Mouse (Mus musculus) MEL (cell line): ENCODE data around the gene Zfp771. TPM values are rescaled to one million over a fixed set of nuclear protein-coding genes. Genes with fewer than 3 reads are reported as not detected.

ENCODE experiments used
- DNase-seq: peaks from one replicate; pipeline ENCODE4 v3.0.0; 2011; ENCODE audit warnings: low read depth, low spot score
- H3K27ac ChIP-seq: 2 replicates; pipeline ENCODE4 v1.5.1; 2012; ENCODE audit warnings: low read depth, mild to moderate bottlenecking, control low read depth, low read length, moderate library complexity; ENCODE audit not compliant: control insufficient read depth
- H3K27me3 ChIP-seq, 2 experiments: fragments of 150-350 bp in 1 of 2; sonication (generic) in 1 of 2; 2 replicates each; pipeline ENCODE4 v1.6.1; 2012; ENCODE audit warnings: low read length in 2 of 2, mild to moderate bottlenecking in 2 of 2, improper control_type of control experiment in 1 of 2, moderate library complexity in 1 of 2; ENCODE audit not compliant: insufficient read depth in 2 of 2, control insufficient read depth in 1 of 2
- H3K36me3 ChIP-seq, 2 experiments: 2 replicates each; pipeline ENCODE4 v1.6.1; 2012 to 2014; ENCODE audit warnings: low read length in 2 of 2, improper control_type of control experiment in 1 of 2, inconsistent platforms in 1 of 2, mild to moderate bottlenecking in 1 of 2; ENCODE audit not compliant: insufficient read depth in 2 of 2, control insufficient read depth in 1 of 2
- H3K4me1 ChIP-seq, 2 experiments: fragments of 150-350 bp in 1 of 2; sonication (generic) in 1 of 2; 2 replicates each; pipeline ENCODE4 v1.6.1; 2012; ENCODE audit warnings: low read length in 2 of 2, improper control_type of control experiment in 1 of 2, mild to moderate bottlenecking in 1 of 2; ENCODE audit not compliant: insufficient read depth in 2 of 2, control insufficient read depth in 1 of 2
- H3K4me3 ChIP-seq, 2 experiments: fragments of 150-350 bp in 1 of 2; sonication (generic) in 1 of 2; 2 replicates each; pipeline ENCODE4 v1.5.1; 2012; ENCODE audit warnings: low read depth in 2 of 2, low read length in 2 of 2, mild to moderate bottlenecking in 2 of 2, moderate library complexity in 2 of 2, control low read depth in 1 of 2, improper control_type of control experiment in 1 of 2; ENCODE audit not compliant: control insufficient read depth in 1 of 2, insufficient read depth in 1 of 2
- H3K79me2 ChIP-seq: 2 replicates; pipeline ENCODE4 v1.6.1; 2012; ENCODE audit warnings: mild to moderate bottlenecking, low read length, moderate library complexity; ENCODE audit not compliant: control insufficient read depth, poor library complexity, insufficient read depth
- H3K9ac ChIP-seq: 2 replicates; pipeline ENCODE4 v1.6.1; 2012; ENCODE audit warnings: low read depth, mild to moderate bottlenecking, control low read depth, low read length, moderate library complexity; ENCODE audit not compliant: control insufficient read depth, poor library complexity, severe bottlenecking
- H3K9me3 ChIP-seq: fragments of 150-350 bp; sonication (generic); replicated peaks from 2 replicates; pipeline ENCODE4 v1.6.1; 2012; ENCODE audit warnings: mild to moderate bottlenecking, low read length, improper control_type of control experiment, moderate library complexity; ENCODE audit not compliant: insufficient read depth
- MAFK ChIP-seq: IDR thresholded peaks from 2 replicates; pipeline ENCODE4 v1.6.1; 2011; ENCODE audit warnings: low read depth, mild to moderate bottlenecking, low read length, improper control_type of control experiment, borderline replicate concordance
- MAZ ChIP-seq: IDR thresholded peaks from 2 replicates; pipeline ENCODE4 v1.6.1; 2012; ENCODE audit warnings: low read depth, mild to moderate bottlenecking, inconsistent platforms, low read length, improper control_type of control experiment
- RAD21 ChIP-seq: IDR thresholded peaks from 2 replicates; pipeline ENCODE4 v1.6.1; 2011; ENCODE audit warnings: mild to moderate bottlenecking, low read depth, low read length, improper control_type of control experiment
- RCOR1 ChIP-seq: IDR thresholded peaks from 2 replicates; pipeline ENCODE4 v1.6.1; 2012; ENCODE audit warnings: low read depth, mild to moderate bottlenecking, inconsistent platforms, low read length, improper control_type of control experiment
- TBP ChIP-seq: IDR thresholded peaks from 2 replicates; pipeline ENCODE4 v1.8.0; 2011; ENCODE audit warnings: low read depth, low read length, improper control_type of control experiment
- USF1 ChIP-seq: IDR thresholded peaks from 2 replicates; pipeline ENCODE4 v1.6.1; 2014; ENCODE audit warnings: low read depth, mild to moderate bottlenecking, inconsistent platforms, low read length, improper control_type of control experiment, moderate library complexity
- USF2 ChIP-seq, 2 experiments: IDR thresholded peaks; 2 replicates each; pipeline ENCODE4 v1.6.1; 2011 to 2012; ENCODE audit warnings: improper control_type of control experiment in 2 of 2, low read length in 2 of 2, borderline replicate concordance in 1 of 2, inconsistent platforms in 1 of 2, low read depth in 1 of 2, mild to moderate bottlenecking in 1 of 2; ENCODE audit not compliant: insufficient read depth in 1 of 2
- ZKSCAN1 ChIP-seq: IDR thresholded peaks from 2 replicates; pipeline ENCODE4 v1.6.1; 2012; ENCODE audit warnings: low read depth, mild to moderate bottlenecking, inconsistent platforms, low read length, improper control_type of control experiment, moderate library complexity
- polyA plus RNA-seq, 2 experiments: library from polyadenylated mRNA; stranded (reverse) in 1 of 2; unstranded in 1 of 2; fragments of >175 nt in 1 of 2; fragments of >200 nt in 1 of 2; gene quantifications; 2 replicates each; pipeline versions ENCODE4 v1.2.1 to v1.2.4; 2012; ENCODE audit warnings: low replicate concordance in 2 of 2, low read depth in 1 of 2; ENCODE audit not compliant: insufficient read length in 2 of 2, insufficient read depth in 1 of 2, missing spikeins in 1 of 2
- total RNA-seq: library from RNA; depleted of rRNA; stranded (reverse); fragments of 300-350 nt; gene quantifications from 2 replicates; pipeline ENCODE4 v1.2.3, GENCODE M21; 2012; rRNA removed

Gene Zfp771
- total and polyA plus RNA-seq, 3 experiments, result 33.4 to 58.3 TPM; not detected in 1

DNA sequence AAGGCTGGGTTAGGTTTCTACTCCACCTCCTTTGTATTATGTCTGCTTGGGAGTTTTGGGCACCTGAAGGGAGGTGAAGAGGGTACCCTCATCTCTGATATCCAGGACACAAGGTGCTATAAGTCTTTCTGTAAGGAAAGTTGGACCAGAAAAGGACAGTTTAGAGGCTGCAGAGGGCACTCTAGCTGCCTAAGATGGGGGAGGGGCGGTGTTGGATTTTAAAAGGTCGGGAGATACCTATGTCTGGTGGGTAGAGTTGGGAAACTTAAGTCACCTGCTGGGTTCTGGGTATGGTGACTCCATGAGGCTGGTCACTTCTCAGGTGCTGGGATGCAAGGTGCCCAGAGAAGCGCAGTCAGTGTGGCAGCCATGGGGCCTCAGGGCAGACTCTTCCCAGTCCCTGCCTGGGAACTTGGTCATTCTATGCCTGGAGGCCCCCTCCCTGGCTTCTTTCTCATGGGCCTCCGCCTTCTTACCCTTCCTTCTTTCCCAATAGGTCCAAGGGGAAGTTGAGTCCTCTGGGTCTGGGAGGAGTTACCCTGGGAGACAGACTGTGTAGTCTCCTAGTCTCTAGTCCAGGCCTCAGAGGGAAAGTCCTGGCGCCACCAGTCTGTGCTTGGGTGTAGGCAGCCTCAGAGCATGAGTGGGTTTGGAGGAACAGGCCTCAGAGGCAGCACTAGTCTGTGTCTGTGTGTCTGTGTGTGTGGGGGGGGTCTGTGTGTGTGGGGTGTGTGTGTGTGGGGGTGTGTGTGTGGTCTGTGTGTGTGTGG lies 52.9 kb downstream of the Zfp771 start:
- peak overlapping the region; percentile 67 for H3K27ac ChIP-seq
- peaks cover 0 to 8% of the 10 kb centered on the region in 2 experiments; a peak in 3 of 4 replicates for H3K4me1 ChIP-seq
- no peaks in the 10 kb centered on the region; the same call in 1 of the 2 replicates for H3K79me2 ChIP-seq
- H3K36me3 ChIP-seq, result peaks cover 0 to 4% of the 10 kb centered on the region in 2 experiments; a peak in 1 of 4 replicates
- TF ChIP-seq MAZ (no peak), USF1 (0 out of 2 replicates have a peak, but pooled peaks have one; percentile 6)
- peak overlapping the region; percentile 52 to 62 for H3K4me3 ChIP-seq
- no peaks in the 10 kb centered on the region for H3K27me3 ChIP-seq
- H3K9me3 ChIP-seq, result no peaks in the 10 kb centered on the region
- peak overlapping the region; percentile 61; the same call in 1 of the 2 replicates for H3K9ac ChIP-seq
- no peak for DNase-seq

DNA sequence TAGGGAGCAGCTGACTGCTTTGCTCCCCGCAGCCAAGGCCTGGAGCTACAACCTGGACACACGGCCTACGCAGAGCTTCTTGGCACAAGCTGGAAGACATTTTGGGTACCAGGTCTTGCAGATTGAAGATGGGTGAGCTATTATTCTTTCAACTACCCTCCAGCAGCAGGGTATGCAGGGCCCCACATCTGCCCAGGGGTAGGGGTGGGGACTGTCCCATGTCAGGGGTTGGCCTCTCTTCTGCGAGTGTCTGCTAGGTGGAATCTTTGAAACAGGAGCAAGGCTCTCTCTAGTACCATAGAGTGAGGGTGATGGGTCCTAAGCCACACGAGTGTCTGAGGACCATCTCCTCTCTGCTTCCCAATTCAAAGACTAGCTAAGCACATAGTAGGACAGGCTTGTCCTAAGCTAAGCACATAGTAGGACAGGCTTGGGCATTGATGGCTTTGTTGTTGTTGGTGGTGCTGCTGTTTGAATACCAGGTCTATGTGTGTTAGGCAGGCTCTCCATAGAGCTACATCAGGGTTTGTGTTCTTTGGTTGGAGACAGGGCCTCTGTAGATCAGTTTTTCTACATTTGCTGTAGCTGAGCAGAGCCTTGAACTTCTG lies 53.6 kb downstream of the Zfp771 start:
- DNase-seq, result no peak
- Histone ChIP-seq H3K27me3 (no peaks in the 10 kb centered on the region), H3K79me2 (no peaks in the 10 kb centered on the region; the same call in 1 of the 2 replicates), H3K9me3 (no peaks in the 10 kb centered on the region), H3K27ac (no peak overlapping the region), H3K4me1 (peaks cover 0 to 8% of the 10 kb centered on the region in 2 experiments; a peak in 3 of 4 replicates), H3K36me3 (peaks cover 0 to 4% of the 10 kb centered on the region in 2 experiments; a peak in 1 of 4 replicates), H3K9ac (no peak overlapping the region), H3K4me3 (no peak overlapping the region)
- TF ChIP-seq RAD21 (no peak), MAFK (no peak), RCOR1 (no peak), ZKSCAN1 (peak; percentile 98), USF2 (IDR thresholded peaks at IDR 0.05; ENCODE audit: borderline replicate concordance in 1 of 2, insufficient read depth in 1 of 2, low read depth in 1 of 2, low read length in 2 of 2) (no peak), TBP (no peak)

Other genes starting within 250 kb of the Zfp771 start
- gene Mvp, start 229.7 kb upstream of the Zfp771 start, total RNA-seq, result 19.4 and 19.8 TPM in 2 replicates
- 10 to 100 TPM in 1 of 2 experiments, not detected in 1; 20.6 TPM for gene Mvp, start 229.7 kb upstream of the Zfp771 start, polyA plus RNA-seq
- 0.39 TPM in 1 of 2 replicates, not detected in the other for gene Pagr1b, start 227.8 kb upstream of the Zfp771 start, total RNA-seq
- 1 to 10 TPM in 1 of 2 experiments, not detected in 1; 4.5 TPM for gene Pagr1b, start 227.8 kb upstream of the Zfp771 start, polyA plus RNA-seq
- gene Pagr1a, start 226.9 kb upstream of the Zfp771 start, total RNA-seq, result 55.4 and 60.2 TPM in 2 replicates
- gene Pagr1a, start 226.9 kb upstream of the Zfp771 start, polyA plus RNA-seq, result 10 to 100 TPM in 1 of 2 experiments, not detected in 1; 85.9 TPM
- gene Gm42742, start 223.2 kb upstream of the Zfp771 start, total RNA-seq, result 13.8 and 20.5 TPM in 2 replicates
- gene Gm42742, start 223.2 kb upstream of the Zfp771 start, polyA plus RNA-seq, result 10 to 100 TPM in 1 of 2 experiments, not detected in 1; 27.2 TPM
- 0.12 and 0.13 TPM in 2 replicates for gene Prrt2, start 223.1 kb upstream of the Zfp771 start, total RNA-seq
- 1 to 10 TPM in 1 of 2 experiments, not detected in 1; 1.4 TPM for gene Prrt2, start 223.1 kb upstream of the Zfp771 start, polyA plus RNA-seq
- 231 and 234 TPM in 2 replicates for gene Maz, start 217.2 kb upstream of the Zfp771 start, total RNA-seq
- 100 to 1,000 TPM in 1 of 2 experiments, not detected in 1; 540 TPM for gene Maz, start 217.2 kb upstream of the Zfp771 start, polyA plus RNA-seq
- gene Kif22, start 201.8 kb upstream of the Zfp771 start, total RNA-seq, result 57.7 and 75.7 TPM in 2 replicates
- gene Kif22, start 201.8 kb upstream of the Zfp771 start, polyA plus RNA-seq, result 100 to 1,000 TPM; 119 to 298 TPM
- 57.1 and 89.3 TPM in 2 replicates for gene Zg16, start 156.9 kb upstream of the Zfp771 start, total RNA-seq
- gene Zg16, start 156.9 kb upstream of the Zfp771 start, polyA plus RNA-seq, result 10 to 100 TPM in 1 of 2 experiments, not detected in 1; 50.4 TPM
- gene AI467606, start 152.9 kb upstream of the Zfp771 start, total RNA-seq, result 51.1 and 54.9 TPM in 2 replicates
- gene AI467606, start 152.9 kb upstream of the Zfp771 start, polyA plus RNA-seq, result 100 to 1,000 TPM in 1 of 2 experiments, 10 to 100 TPM in 1; 79.4 to 101 TPM
- gene Qprt, start 122.0 kb upstream of the Zfp771 start, total RNA-seq, result 2.5 and 2.7 TPM in 2 replicates
- 1 to 10 TPM in 1 of 2 experiments, not detected in 1; 3.7 TPM for gene Qprt, start 122.0 kb upstream of the Zfp771 start, polyA plus RNA-seq
- 169 and 182 TPM in 2 replicates for gene Spn, start 106.5 kb upstream of the Zfp771 start, total RNA-seq
- 100 to 1,000 TPM; 135 to 184 TPM for gene Spn, start 106.5 kb upstream of the Zfp771 start, polyA plus RNA-seq
- gene Cd2bp2, start 48.2 kb upstream of the Zfp771 start, total RNA-seq, result 55.6 and 64.8 TPM in 2 replicates
- 10 to 100 TPM in 1 of 2 experiments, not detected in 1; 56.7 TPM for gene Cd2bp2, start 48.2 kb upstream of the Zfp771 start, polyA plus RNA-seq
- 37.4 and 43.3 TPM in 2 replicates for gene Tbc1d10b, start 35.8 kb upstream of the Zfp771 start, total RNA-seq
- gene Tbc1d10b, start 35.8 kb upstream of the Zfp771 start, polyA plus RNA-seq, result 10 to 100 TPM in 1 of 2 experiments, not detected in 1; 70.3 TPM
- gene Mylpf, start 35.4 kb upstream of the Zfp771 start, total RNA-seq, result 8.3 and 11.2 TPM in 2 replicates
- gene Mylpf, start 35.4 kb upstream of the Zfp771 start, polyA plus RNA-seq, result 1 to 10 TPM in 1 of 2 experiments, not detected in 1; 9.1 TPM
- 13.9 and 14.6 TPM in 2 replicates for gene Zfp553, start 11.2 kb upstream of the Zfp771 start, total RNA-seq
- 10 to 100 TPM in 1 of 2 experiments, not detected in 1; 19.0 TPM for gene Zfp553, start 11.2 kb upstream of the Zfp771 start, polyA plus RNA-seq
- 30.6 and 41.3 TPM in 2 replicates for gene Sept1, start 11.1 kb upstream of the Zfp771 start, total RNA-seq
- 100 to 1,000 TPM in 1 of 2 experiments, not detected in 1; 116 TPM for gene Sept1, start 11.1 kb upstream of the Zfp771 start, polyA plus RNA-seq
- gene Dctpp1, start 16.4 kb downstream of the Zfp771 start, total RNA-seq, result 238 and 253 TPM in 2 replicates
- 100 to 1,000 TPM in 1 of 2 experiments, not detected in 1; 290 TPM for gene Dctpp1, start 16.4 kb downstream of the Zfp771 start, polyA plus RNA-seq
- gene Sephs2, start 29.8 kb downstream of the Zfp771 start, total RNA-seq, result 177 and 182 TPM in 2 replicates
- gene Sephs2, start 29.8 kb downstream of the Zfp771 start, polyA plus RNA-seq, result 100 to 1,000 TPM in 1 of 2 experiments, not detected in 1; 109 TPM
- gene Itgal, start 52.0 kb downstream of the Zfp771 start, total RNA-seq, result 0.92 and 1.3 TPM in 2 replicates
- gene Itgal, start 52.0 kb downstream of the Zfp771 start, polyA plus RNA-seq, result 1 to 10 TPM in 1 of 2 experiments, not detected in 1; 9.7 TPM
- 4.3 and 5.4 TPM in 2 replicates for gene Zfp768, start 101.3 kb downstream of the Zfp771 start, total RNA-seq
- 10 to 100 TPM in 1 of 2 experiments, not detected in 1; 12.0 TPM for gene Zfp768, start 101.3 kb downstream of the Zfp771 start, polyA plus RNA-seq
- 6.9 and 7.5 TPM in 2 replicates for gene Zfp747, start 131.8 kb downstream of the Zfp771 start, total RNA-seq
- gene Zfp747, start 131.8 kb downstream of the Zfp771 start, polyA plus RNA-seq, result 1 to 10 TPM in 1 of 2 experiments, not detected in 1; 6.2 TPM
- 1.4 and 2.1 TPM in 2 replicates for gene 9130019O22Rik, start 142.9 kb downstream of the Zfp771 start, total RNA-seq
- gene 9130019O22Rik, start 142.9 kb downstream of the Zfp771 start, polyA plus RNA-seq, result 1 to 10 TPM in 1 of 2 experiments, not detected in 1; 1.5 TPM
- gene E430018J23Rik, start 149.4 kb downstream of the Zfp771 start, total RNA-seq, result 2.3 and 2.5 TPM in 2 replicates
- 1 to 10 TPM in 1 of 2 experiments, not detected in 1; 2.1 TPM for gene E430018J23Rik, start 149.4 kb downstream of the Zfp771 start, polyA plus RNA-seq
- gene Zfp764, start 162.5 kb downstream of the Zfp771 start, total RNA-seq, result 3.7 and 4.1 TPM in 2 replicates
- gene Zfp764, start 162.5 kb downstream of the Zfp771 start, polyA plus RNA-seq, result 1 to 10 TPM in 1 of 2 experiments, not detected in 1; 3.1 TPM
- gene Zfp688, start 177.8 kb downstream of the Zfp771 start, total RNA-seq, result 8.6 and 11.1 TPM in 2 replicates
- gene Zfp688, start 177.8 kb downstream of the Zfp771 start, polyA plus RNA-seq, result 10 to 100 TPM in 1 of 2 experiments, not detected in 1; 18.1 TPM
- gene Zfp689, start 204.9 kb downstream of the Zfp771 start, total RNA-seq, result 4.0 and 4.9 TPM in 2 replicates
- 1 to 10 TPM in 1 of 2 experiments, not detected in 1; 7.2 TPM for gene Zfp689, start 204.9 kb downstream of the Zfp771 start, polyA plus RNA-seq
- gene Prr14, start 215.3 kb downstream of the Zfp771 start, total RNA-seq, result 10.8 and 11.7 TPM in 2 replicates
- gene Prr14, start 215.3 kb downstream of the Zfp771 start, polyA plus RNA-seq, result 10 to 100 TPM in 1 of 2 experiments, not detected in 1; 45.9 TPM
- gene Fbrs, start 234.9 kb downstream of the Zfp771 start, total RNA-seq, result 7.5 TPM in 2 replicates
- gene Fbrs, start 234.9 kb downstream of the Zfp771 start, polyA plus RNA-seq, result 10 to 100 TPM in 1 of 2 experiments, not detected in 1; 53.3 TPM